Mouse (Mus musculus) lung, adult 2 months (tissue): ENCODE measurements around the gene Siglece.

Experiments used
- CTCF ChIP-seq: fragments of 200-500 bp; IDR thresholded peaks from 2 replicates; pipeline ENCODE4 v1.5.1; 2011; ENCODE audit warnings: mild to moderate bottlenecking, low read length, control low read depth; ENCODE audit not compliant: insufficient read depth
- POLR2A ChIP-seq: fragments of 200-500 bp; IDR thresholded peaks from 2 replicates; pipeline ENCODE4 v1.6.1; 2011; ENCODE audit warnings: low read depth, mild to moderate bottlenecking, control low read depth, low read length, borderline replicate concordance; ENCODE audit errors: extremely low read depth

- TF ChIP-seq POLR2A (no peak), CTCF (no peak)
Observed at GRCm38 (mm10) chr7:43642587-43642986, 17.4 kb downstream of the Siglece start.
